Mouse (Mus musculus): ENCODE measurements at regions not wholly inside any gene's neighbourhood (a gene's known extent, or its start where the extent isn't known, plus 50 kb on each side); places are given as distances from the start of the nearest gene placed in this dataset.

GRCm38 (mm10) chr2:173418951-173419350 is 103.4 kb upstream of the 1700021F07Rik start:
- no peak for DNase-seq (ENCODE audit: extremely low spot score)

DNA sequence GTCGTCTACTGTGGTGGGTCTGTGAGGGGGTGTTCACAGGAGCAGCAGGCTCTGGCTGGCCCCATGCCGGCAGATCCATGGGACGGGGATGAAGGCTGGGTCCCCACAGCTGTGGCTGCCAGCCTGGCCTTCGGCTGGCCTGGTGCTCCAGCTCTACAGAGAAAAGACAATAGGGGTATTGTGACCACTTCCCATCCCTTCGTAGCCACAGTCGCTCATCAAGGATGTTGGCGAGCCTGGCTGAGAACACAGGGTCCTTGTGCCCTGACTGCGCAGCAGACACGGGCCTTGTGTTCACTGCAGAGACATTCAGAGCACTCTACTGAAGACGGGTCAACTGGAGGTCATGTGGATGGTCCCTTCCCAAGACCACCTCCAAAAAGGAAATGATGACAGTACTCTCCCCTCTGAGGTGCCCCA is 102.4 kb upstream of the 1700021F07Rik start:
- no peak for DNase-seq (ENCODE audit: extremely low spot score)

DNA sequence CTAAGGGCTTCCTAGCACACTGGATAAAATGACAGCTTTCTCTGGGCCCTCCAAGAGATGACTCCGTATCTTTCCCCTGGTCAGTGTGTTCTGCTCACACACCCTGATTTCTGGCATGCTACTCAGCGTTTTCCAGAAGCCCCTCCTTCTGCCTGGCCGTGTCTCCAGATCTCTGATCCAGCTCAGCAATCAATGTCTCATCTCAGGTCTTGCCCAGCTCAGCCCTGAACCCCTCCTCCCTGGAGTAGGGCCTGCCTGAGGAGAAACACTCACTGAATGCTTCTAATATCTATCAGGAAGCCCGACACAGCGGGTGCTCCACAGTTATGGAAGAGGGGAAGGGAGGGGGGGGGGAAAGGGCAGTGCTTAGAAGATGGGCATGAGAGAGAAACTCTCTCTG is 101.9 kb upstream of the 1700021F07Rik start:
- DNase-seq (ENCODE audit: extremely low spot score): no peak

GRCm38 (mm10) chr2:173424875-173425274 is 97.5 kb upstream of the 1700021F07Rik start:
- DNase-seq (ENCODE audit: extremely low spot score): no peak

GRCm38 (mm10) chr2:173425754-173426153 is 96.6 kb upstream of the 1700021F07Rik start:
- DNase-seq (ENCODE audit: extremely low spot score): no peak

DNA sequence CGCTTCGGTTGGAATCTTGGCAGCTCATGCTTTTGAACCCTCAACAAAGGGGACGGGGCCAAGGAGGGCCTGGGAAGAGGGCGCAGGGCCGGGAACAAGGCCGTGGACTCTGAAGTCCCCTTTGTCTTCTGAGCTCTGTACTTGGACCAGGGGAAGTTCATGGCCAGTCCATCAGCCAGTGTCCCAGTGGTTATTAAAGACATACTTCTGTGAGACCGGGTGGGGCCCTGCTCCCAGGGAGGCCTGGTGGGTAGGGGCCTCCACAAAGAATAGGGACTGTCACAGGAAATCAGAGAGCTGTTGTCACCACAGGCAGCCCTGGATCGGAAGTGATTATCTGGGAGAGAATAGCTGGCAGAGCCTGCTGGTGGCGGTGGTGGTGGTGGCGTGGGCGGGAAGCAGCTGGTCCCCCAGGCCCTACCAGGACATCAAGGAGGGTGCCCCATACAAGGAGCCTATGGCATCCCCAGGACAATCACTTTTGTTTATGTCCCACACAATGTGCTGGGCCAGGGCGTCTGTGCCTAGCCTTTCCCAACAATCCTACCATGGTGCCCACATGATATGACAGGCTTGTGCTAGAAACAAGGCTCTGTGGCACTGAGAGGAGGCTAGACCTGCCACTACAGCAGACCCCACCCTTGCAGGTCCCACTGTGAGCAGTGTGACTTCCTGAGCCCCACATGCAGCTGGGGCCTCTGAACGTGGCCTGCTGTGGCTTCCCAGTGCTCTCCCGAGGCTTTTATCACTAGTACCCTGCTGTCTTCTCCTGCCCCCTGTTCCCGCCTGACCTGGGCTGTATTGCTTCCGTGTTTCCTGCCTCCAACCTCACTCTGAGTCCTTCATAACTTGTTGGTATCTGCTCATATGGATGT is 96.0 kb upstream of the 1700021F07Rik start:
- DNase-seq (ENCODE audit: extremely low spot score): no peak

- no peak for DNase-seq (ENCODE audit: extremely low spot score)
These were observed 94.4 kb upstream of the 1700021F07Rik start for GRCm38 (mm10) chr2:173427888-173428450.

- DNase-seq (ENCODE audit: extremely low spot score): no peak
These were observed 90.5 kb upstream of the 1700021F07Rik start for GRCm38 (mm10) chr2:173431841-173432240.

GRCm38 (mm10) chr2:173432258-173432657 is 90.1 kb upstream of the 1700021F07Rik start:
- DNase-seq (ENCODE audit: extremely low spot score): no peak

- no peak for DNase-seq (ENCODE audit: extremely low spot score)
These were observed 89.3 kb upstream of the 1700021F07Rik start for GRCm38 (mm10) chr2:173432886-173433624.

GRCm38 (mm10) chr2:173436580-173436979 is 85.8 kb upstream of the 1700021F07Rik start:
- no peak for DNase-seq (ENCODE audit: extremely low spot score)

- DNase-seq (ENCODE audit: extremely low spot score): no peak
These were observed 83.4 kb upstream of the 1700021F07Rik start for GRCm38 (mm10) chr2:173439031-173439430.

DNA sequence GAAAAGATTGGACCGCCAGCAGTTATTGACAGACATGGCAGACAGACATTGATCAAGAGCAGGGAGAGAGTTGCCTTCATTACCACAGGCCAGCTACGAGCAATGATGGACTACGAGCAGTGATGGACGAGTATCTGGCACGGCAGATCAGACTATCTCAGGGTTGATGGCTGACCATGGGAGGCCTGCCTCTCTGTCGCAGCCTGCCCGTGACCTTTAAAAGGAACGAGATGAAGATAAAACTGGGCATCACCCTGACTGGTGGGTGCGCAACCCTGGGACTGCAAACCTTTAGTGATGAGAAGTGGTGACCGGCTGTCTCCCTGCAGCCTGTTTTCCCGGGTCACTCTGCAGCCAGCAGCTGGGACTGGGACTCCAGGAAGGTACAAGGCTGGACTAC is 80.3 kb upstream of the 1700021F07Rik start:
- DNase-seq (ENCODE audit: extremely low spot score): no peak

- no peak for DNase-seq (ENCODE audit: extremely low spot score)
These were observed 79.1 kb upstream of the 1700021F07Rik start for GRCm38 (mm10) chr2:173443262-173443661.

- DNase-seq (ENCODE audit: extremely low spot score): no peak
These were observed 78.0 kb upstream of the 1700021F07Rik start for GRCm38 (mm10) chr2:173444386-173444785.

GRCm38 (mm10) chr2:173445039-173445438 is 77.3 kb upstream of the 1700021F07Rik start:
- no peak for DNase-seq (ENCODE audit: extremely low spot score)

DNA sequence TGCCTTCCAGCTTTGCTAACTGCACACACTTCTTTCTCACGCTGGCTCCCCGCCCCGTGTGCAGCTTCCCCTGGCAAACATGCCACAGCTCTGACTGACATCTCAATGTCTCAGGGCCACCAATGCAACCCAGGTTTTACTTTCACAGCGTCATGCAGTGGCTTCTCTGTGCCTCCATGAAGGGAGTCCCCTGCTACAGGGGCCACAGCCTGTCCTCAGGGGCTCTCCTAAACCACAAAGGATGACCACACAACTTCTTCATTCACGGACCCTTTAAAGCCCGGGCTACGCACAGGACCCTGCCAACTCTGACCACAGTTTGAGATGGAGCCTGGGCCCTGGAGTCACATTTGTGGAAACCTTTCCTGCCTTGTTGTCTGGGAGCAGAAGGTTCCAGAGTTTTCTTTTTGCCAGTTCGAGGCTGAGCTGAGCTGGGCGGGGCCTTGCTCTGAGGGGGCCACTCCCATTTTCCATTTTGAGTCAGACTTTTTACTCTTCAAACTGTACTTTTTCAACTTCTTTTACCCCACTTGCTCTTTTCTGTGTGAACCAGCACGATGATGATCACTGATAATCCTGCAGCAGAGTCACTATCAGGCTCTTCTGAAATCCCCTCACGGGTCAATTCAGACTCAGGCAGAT is 73.7 kb upstream of the 1700021F07Rik start:
- DNase-seq (ENCODE audit: extremely low spot score): no peak

- DNase-seq (ENCODE audit: extremely low spot score): no peak
These were observed 73.2 kb upstream of the 1700021F07Rik start for GRCm38 (mm10) chr2:173449198-173449597.

- no peak for DNase-seq (ENCODE audit: extremely low spot score)
These were observed 70.3 kb upstream of the 1700021F07Rik start for GRCm38 (mm10) chr2:173451993-173452481.

- DNase-seq (ENCODE audit: extremely low spot score): no peak
These were observed 69.6 kb upstream of the 1700021F07Rik start for GRCm38 (mm10) chr2:173452800-173453199.

- peak; percentile 20 for DNase-seq (ENCODE audit: extremely low spot score)
These were observed 68.6 kb upstream of the 1700021F07Rik start for GRCm38 (mm10) chr2:173453569-173454405.

Measured in embryo, embryonic 9.5 days (tissue).